Mouse (Mus musculus): ENCODE measurements around the gene Tie1.

DNA sequence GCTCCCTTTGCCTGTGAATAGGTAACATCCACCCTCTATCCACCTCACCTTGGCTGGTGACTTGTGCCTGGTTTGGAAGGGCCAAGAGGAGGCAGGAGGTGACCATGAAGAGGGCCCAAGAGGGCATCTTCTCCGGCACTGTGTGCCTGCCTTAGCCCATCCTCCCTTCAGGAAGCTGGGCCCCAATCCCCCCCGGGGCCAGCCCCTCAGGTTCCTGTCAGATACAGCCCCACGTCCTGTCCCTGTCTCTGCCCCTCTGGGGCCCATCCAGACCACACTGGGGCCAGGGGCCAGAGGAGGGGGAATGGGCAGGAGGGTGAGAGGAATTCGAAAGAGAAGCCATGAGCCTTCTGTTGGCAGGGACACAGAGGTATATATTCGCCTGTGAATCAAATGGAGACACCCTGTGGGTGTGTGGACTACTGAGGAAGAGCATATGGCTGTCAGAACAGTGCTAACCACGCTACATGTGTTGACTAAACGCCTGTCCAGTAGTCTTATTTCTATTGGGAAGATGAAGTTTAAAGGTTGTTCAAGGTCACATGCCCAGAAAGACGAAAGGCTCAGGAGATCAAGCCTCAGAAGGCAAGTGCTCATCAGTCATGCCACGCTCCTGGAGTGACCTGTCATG lies 32.4 kb downstream of the Tie1 start, which contains the start of gene Mpl:
- TF ChIP-seq ZC3H11A (IDR thresholded peaks at IDR 0.05; ENCODE audit: borderline replicate concordance, low read depth, low read length) (no peak), MAFK (IDR thresholded peaks at IDR 0.05; ENCODE audit: insufficient read depth, low read depth, low read length) (no peak)
